Mouse (Mus musculus) C2C12 (cell line): ENCODE measurements around the gene Kcna7.

Experiments
- CTCF ChIP-seq: IDR thresholded peaks from one replicate; pipeline ENCODE4 v1.5.1; 2011; ENCODE audit not compliant: control insufficient read depth, insufficient read depth, insufficient read length
- MYOG ChIP-seq: IDR thresholded peaks from one replicate; pipeline ENCODE4 v1.6.1; 2011; ENCODE audit not compliant: control insufficient read depth, insufficient read length; ENCODE audit errors: extremely low read depth
- USF1 ChIP-seq: IDR thresholded peaks from one replicate; pipeline ENCODE4 v1.6.1; 2011; ENCODE audit warnings: low read depth, mild to moderate bottlenecking, control low read depth, moderate library complexity

DNA sequence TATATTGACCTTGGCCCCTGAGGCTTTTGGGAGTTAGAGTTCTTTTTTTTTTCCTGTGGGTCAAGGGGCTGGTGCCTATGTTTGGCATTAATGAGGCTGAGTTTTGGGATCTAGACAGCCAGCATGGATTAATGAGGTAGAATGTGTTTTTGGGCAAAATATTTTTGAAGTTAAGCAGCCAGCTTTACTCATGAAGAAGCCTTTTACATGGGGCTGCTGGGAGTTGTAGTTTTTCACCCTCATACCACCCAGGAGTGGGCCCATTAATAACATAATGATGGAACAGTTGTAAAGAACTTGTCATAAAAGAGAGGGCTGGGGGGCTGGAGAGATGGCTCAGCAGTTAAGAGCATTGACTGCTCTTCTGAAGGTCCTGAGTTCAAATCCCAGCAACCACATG, 41.1 kb downstream of the Kcna7 start:
- TF ChIP-seq USF1 (no peak), CTCF (no peak), MYOG (no peak)
